Mouse (Mus musculus) embryonic facial prominence, embryonic 10.5 days (tissue): ENCODE data around the gene Col25a1. TPM values are rescaled to one million over a fixed set of nuclear protein-coding genes. Genes with fewer than 3 reads are reported as not detected.
A peak's percentile ranks its signal among the peaks of the same experiment; 100 is the strongest.

Source experiments
- DNase-seq: peaks from one replicate; pipeline ENCODE4 v3.0.0-alpha.2; 2017; ENCODE audit warnings: low spot score
- H3K27ac ChIP-seq: fragments of 300-500 bp; sonication (generic); replicated peaks from 2 replicates; pipeline ENCODE4 v1.5.1; 2016; ENCODE audit warnings: mild to moderate bottlenecking
- H3K27me3 ChIP-seq: fragments of 300-500 bp; sonication (generic); replicated peaks from 2 replicates; pipeline ENCODE4 v1.6.1; 2016; ENCODE audit warnings: low read depth, mild to moderate bottlenecking; ENCODE audit not compliant: poor library complexity, severe bottlenecking
- H3K36me3 ChIP-seq: fragments of 300-500 bp; sonication (generic); replicated peaks from 2 replicates; pipeline ENCODE4 v1.6.1; 2016; ENCODE audit warnings: mild to moderate bottlenecking, moderate library complexity
- H3K4me1 ChIP-seq: fragments of 300-500 bp; sonication (generic); 2 replicates; pipeline ENCODE4 v1.6.1; 2016
- H3K4me3 ChIP-seq: fragments of 300-500 bp; sonication (generic); 2 replicates; pipeline ENCODE4 v1.5.1; 2016; ENCODE audit warnings: mild to moderate bottlenecking, moderate library complexity
- H3K9me3 ChIP-seq: fragments of 300-500 bp; sonication (generic); 2 replicates; pipeline ENCODE4 v1.6.1; 2016; ENCODE audit warnings: mild to moderate bottlenecking
- WGBS: fragments of 180-500 bp; shearing (Covaris S2); methylation state at CpG from one replicate; pipeline ENCODE4 v1.1.7; 2016; 5-methylcytosine and 5-hydroxymethylcytosine counted together
- polyA plus RNA-seq: library from polyadenylated mRNA; unstranded; fragments of >200 nt; fragmentation: Nextera tagmentation; extraction: Ambion mirVana; gene quantifications from 2 replicates; pipeline ENCODE4 v1.2.1, GENCODE M21; 2016

Col25a1 gene
- polyA plus RNA-seq, 1 experiment from 2014 or later = 9.1 TPM

GRCm38 (mm10) chr3:130128564-130128963, 2.7 kb upstream of the Col25a1 start:
- DNase-seq = no peak
- H3K27ac ChIP-seq = no peak overlapping the region
- WGBS = 83% methylated on average over 11 of the region's 11 CpGs

GRCm38 (mm10) chr3:130129635-130130206, 1.6 kb upstream of the Col25a1 start:
- WGBS = 62% methylated on average over 10 of the region's 10 CpGs
- peaks cover 5% of the 10 kb centered on the region; the same call in 1 of the 2 replicates for H3K4me1 ChIP-seq
- peak; percentile 24 for DNase-seq

More at GRCm38 (mm10) chr3:130128564-130128963, 2.7 kb upstream of the Col25a1 start:
- Histone ChIP-seq H3K9me3 (no peaks in the 10 kb centered on the region), H3K4me1 (peaks cover 5% of the 10 kb centered on the region; the same call in 1 of the 2 replicates), H3K36me3 (no peaks in the 10 kb centered on the region), H3K27me3 (no peaks in the 10 kb centered on the region), H3K4me3 (no peak overlapping the region)

GRCm38 (mm10) chr3:130137204-130137603, 5.9 kb downstream of the Col25a1 start:
- Histone ChIP-seq H3K27me3 (no peaks in the 10 kb centered on the region), H3K27ac (no peak overlapping the region), H3K9me3 (peaks cover 6% of the 10 kb centered on the region; the same call in 1 of the 2 replicates), H3K4me3 (no peak overlapping the region), H3K4me1 (no peaks in the 10 kb centered on the region), H3K36me3 (no peaks in the 10 kb centered on the region)
- DNase-seq = no peak

More at GRCm38 (mm10) chr3:130129635-130130206, 1.6 kb upstream of the Col25a1 start:
- Histone ChIP-seq H3K27ac (no peak overlapping the region), H3K9me3 (no peaks in the 10 kb centered on the region), H3K27me3 (no peaks in the 10 kb centered on the region), H3K4me3 (no peak overlapping the region), H3K36me3 (no peaks in the 10 kb centered on the region)

GRCm38 (mm10) chr3:130137640-130138039, 6.3 kb downstream of the Col25a1 start:
- Histone ChIP-seq H3K4me1 (no peaks in the 10 kb centered on the region), H3K27me3 (no peaks in the 10 kb centered on the region), H3K4me3 (no peak overlapping the region), H3K9me3 (peaks cover 7% of the 10 kb centered on the region; the same call in 1 of the 2 replicates), H3K36me3 (no peaks in the 10 kb centered on the region), H3K27ac (no peak overlapping the region)
- DNase-seq = no peak
- WGBS = 73% methylated on average over 3 of the region's 3 CpGs

GRCm38 (mm10) chr3:130145874-130146273, 14.6 kb downstream of the Col25a1 start:
- H3K27ac ChIP-seq = no peak overlapping the region
- 77% methylated on average over 12 of the region's 12 CpGs for WGBS
- H3K9me3 ChIP-seq = peaks cover 7% of the 10 kb centered on the region; the same call in 1 of the 2 replicates

GRCm38 (mm10) chr3:130147827-130148226, 16.5 kb downstream of the Col25a1 start:
- WGBS = 81% methylated on average over 8 of the region's 8 CpGs
- H3K9me3 ChIP-seq = no peaks in the 10 kb centered on the region
- H3K4me1 ChIP-seq = no peaks in the 10 kb centered on the region
- no peak overlapping the region for H3K4me3 ChIP-seq
- no peaks in the 10 kb centered on the region for H3K27me3 ChIP-seq
- H3K27ac ChIP-seq = no peak overlapping the region
- no peaks in the 10 kb centered on the region for H3K36me3 ChIP-seq
- DNase-seq = no peak

More at GRCm38 (mm10) chr3:130145874-130146273, 14.6 kb downstream of the Col25a1 start:
- Histone ChIP-seq H3K36me3 (no peaks in the 10 kb centered on the region), H3K4me1 (no peaks in the 10 kb centered on the region), H3K4me3 (no peak overlapping the region), H3K27me3 (no peaks in the 10 kb centered on the region)
- DNase-seq = no peak

- no peaks in the 10 kb centered on the region for H3K4me1 ChIP-seq
- 76% methylated on average over 1 of the region's 1 CpGs for WGBS
- no peak for DNase-seq
These were observed 17.9 kb downstream of the Col25a1 start for GRCm38 (mm10) chr3:130149180-130149579.

GRCm38 (mm10) chr3:130153117-130153516, 21.8 kb downstream of the Col25a1 start:
- Histone ChIP-seq H3K27ac (no peak overlapping the region), H3K27me3 (no peaks in the 10 kb centered on the region), H3K4me3 (no peak overlapping the region), H3K36me3 (no peaks in the 10 kb centered on the region), H3K9me3 (no peaks in the 10 kb centered on the region), H3K4me1 (no peaks in the 10 kb centered on the region)
- no peak for DNase-seq
- WGBS = 92% methylated on average over 3 of the region's 3 CpGs

More at GRCm38 (mm10) chr3:130149180-130149579, 17.9 kb downstream of the Col25a1 start:
- H3K27me3 ChIP-seq = no peaks in the 10 kb centered on the region
- no peaks in the 10 kb centered on the region for H3K36me3 ChIP-seq
- no peak overlapping the region for H3K4me3 ChIP-seq
- no peaks in the 10 kb centered on the region for H3K9me3 ChIP-seq
- no peak overlapping the region for H3K27ac ChIP-seq

GRCm38 (mm10) chr3:130157551-130157950, 26.2 kb downstream of the Col25a1 start:
- Histone ChIP-seq H3K27me3 (no peaks in the 10 kb centered on the region), H3K27ac (no peak overlapping the region), H3K4me3 (no peak overlapping the region), H3K9me3 (no peaks in the 10 kb centered on the region), H3K4me1 (peaks cover 6% of the 10 kb centered on the region), H3K36me3 (no peaks in the 10 kb centered on the region)
- DNase-seq = no peak
- 68% methylated on average over 3 of the region's 3 CpGs for WGBS

- H3K4me3 ChIP-seq = no peak overlapping the region
- WGBS = 81% methylated on average over 4 of the region's 4 CpGs
- peaks cover 6% of the 10 kb centered on the region for H3K4me1 ChIP-seq
- no peak for DNase-seq
- H3K36me3 ChIP-seq = no peaks in the 10 kb centered on the region
- no peak overlapping the region for H3K27ac ChIP-seq
- H3K27me3 ChIP-seq = no peaks in the 10 kb centered on the region
- H3K9me3 ChIP-seq = no peaks in the 10 kb centered on the region
These were observed 28.6 kb downstream of the Col25a1 start for GRCm38 (mm10) chr3:130159906-130160305.

- Histone ChIP-seq H3K4me3 (no peak overlapping the region), H3K36me3 (no peaks in the 10 kb centered on the region), H3K27ac (no peak overlapping the region), H3K9me3 (no peaks in the 10 kb centered on the region), H3K4me1 (peaks cover 6% of the 10 kb centered on the region), H3K27me3 (no peaks in the 10 kb centered on the region)
- no peak for DNase-seq
- WGBS = 72% methylated on average over 4 of the region's 4 CpGs
These were observed 29.6 kb downstream of the Col25a1 start for GRCm38 (mm10) chr3:130160902-130161301.

GRCm38 (mm10) chr3:130161323-130161917, 30.1 kb downstream of the Col25a1 start:
- Histone ChIP-seq H3K9me3 (no peaks in the 10 kb centered on the region), H3K36me3 (no peaks in the 10 kb centered on the region), H3K4me1 (peaks cover 6% of the 10 kb centered on the region), H3K27ac (0 out of 2 replicates have a peak overlapping the region, but pooled peaks have one; percentile 48), H3K27me3 (no peaks in the 10 kb centered on the region), H3K4me3 (no peak overlapping the region)
- peak; percentile 35 for DNase-seq
- 53% methylated on average over 13 of the region's 13 CpGs for WGBS

- Histone ChIP-seq H3K36me3 (no peaks in the 10 kb centered on the region), H3K27ac (no peak overlapping the region), H3K4me3 (no peak overlapping the region), H3K4me1 (no peaks in the 10 kb centered on the region), H3K9me3 (peaks cover 7% of the 10 kb centered on the region), H3K27me3 (no peaks in the 10 kb centered on the region)
- WGBS = 82% methylated on average over 4 of the region's 4 CpGs
- DNase-seq = no peak
These were observed 35.6 kb downstream of the Col25a1 start for GRCm38 (mm10) chr3:130166875-130167274.
